Mouse (Mus musculus) lung, adult 2 months (tissue): ENCODE data around the gene Pde8b.

ENCODE experiments used
- CTCF ChIP-seq: fragments of 200-500 bp; IDR thresholded peaks from 2 replicates; pipeline ENCODE4 v1.5.1; 2011; ENCODE audit warnings: mild to moderate bottlenecking, low read length, control low read depth; ENCODE audit not compliant: insufficient read depth
- POLR2A ChIP-seq: fragments of 200-500 bp; IDR thresholded peaks from 2 replicates; pipeline ENCODE4 v1.6.1; 2011; ENCODE audit warnings: low read depth, mild to moderate bottlenecking, control low read depth, low read length, borderline replicate concordance; ENCODE audit errors: extremely low read depth

DNA sequence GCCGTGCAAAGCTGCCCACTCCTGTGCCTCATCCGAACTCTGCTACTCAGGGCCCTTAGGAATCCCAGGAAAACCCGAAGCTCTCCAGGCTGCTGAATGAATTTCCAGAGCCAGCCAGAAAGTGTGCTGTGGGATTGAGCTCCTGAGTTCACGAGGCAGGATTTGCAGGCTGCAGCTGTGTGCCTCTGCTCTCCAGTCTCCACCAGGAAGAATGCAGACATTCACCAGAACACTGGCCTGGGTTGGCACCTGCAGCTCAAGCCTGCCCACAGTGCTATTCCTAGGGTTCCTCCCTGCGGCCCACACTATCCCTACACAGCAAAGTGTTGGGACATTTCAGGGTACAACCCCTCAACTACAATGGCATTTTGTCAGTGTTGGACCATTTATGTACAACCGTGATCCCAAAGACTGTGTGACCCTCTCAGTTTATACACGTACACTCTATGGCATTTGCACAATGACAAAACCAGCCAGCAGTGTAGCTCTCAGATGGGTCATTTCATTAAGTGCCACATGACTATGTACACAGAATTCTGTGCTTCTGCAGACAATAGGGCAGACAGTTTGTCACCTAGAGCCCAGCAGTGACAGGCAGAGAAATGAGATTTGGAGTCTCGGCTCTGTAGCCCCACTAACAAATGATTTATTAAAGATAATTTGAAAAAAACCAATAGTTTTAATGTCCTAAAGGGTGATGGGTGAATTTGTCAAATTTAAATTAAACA, 176.5 kb downstream of the Pde8b start:
- no peak for TF ChIP-seq CTCF
- TF ChIP-seq POLR2A, result no peak
